In the genomic region with DNA sequence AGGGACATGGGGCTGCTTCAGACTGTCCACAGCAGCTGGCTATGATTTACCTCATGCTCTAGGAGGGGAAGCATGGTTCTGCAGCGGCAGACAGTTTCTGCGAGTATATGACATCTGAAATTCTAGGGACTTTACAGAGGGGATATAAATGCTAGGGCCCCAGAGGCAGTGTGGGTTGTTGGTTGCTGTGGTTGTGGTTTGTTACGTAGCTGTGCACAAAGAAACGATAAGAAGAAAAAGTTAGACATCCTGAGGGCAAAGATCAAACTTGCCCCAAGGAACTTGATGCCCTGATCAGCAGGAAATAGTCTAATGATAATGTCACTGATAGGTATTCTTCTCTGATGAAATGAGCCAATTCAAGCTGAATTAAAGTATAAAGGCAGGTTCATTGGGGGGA, we compare ENCODE assay signal across 26 mouse cellular contexts. TPM values are rescaled to one million over a fixed set of nuclear protein-coding genes. Genes with fewer than 3 reads are reported as not detected.
DNase-seq lines count a peak whose midpoint lies in the region; ATAC-seq and TF ChIP-seq lines count a peak whose summit lies in the region.
"Had no signal": no experiment of that assay in that cellular context is flagged by ENCODE, and none has a peak within 500 bp of the region (broad histone marks: within the 10 kb centered on the region; RNA-seq: fewer than 3 reads in every experiment).

No protein-coding gene starts in this region.

- peaks cover 56% of the 10 kb centered on the region for H3K36me3 ChIP-seq in embryonic facial prominence, embryonic 10.5 days (replicated peaks)
- H3K36me3 ChIP-seq: embryonic facial prominence, embryonic 13.5 days; limb, embryonic 15.5 days; liver, embryonic 15.5 days had no signal

- no peaks in the 10 kb centered on the region for H3K9me3 ChIP-seq in embryonic facial prominence, embryonic 10.5 days
- H3K9me3 ChIP-seq: embryonic facial prominence, embryonic 13.5 days; forebrain, embryonic 15.5 days; heart, embryonic 13.5 days; hindbrain, embryonic 13.5 days; limb, embryonic 15.5 days; liver, embryonic 15.5 days; midbrain, embryonic 12.5 days had no signal

- intact Hi-C loops in left cerebral cortex, adult 2 months (cut with DNase I), result no loop called here

- no peak overlapping the region for H3K4me3 ChIP-seq in embryonic facial prominence, embryonic 10.5 days
- H3K4me3 ChIP-seq in left cerebral cortex, adult 2 months, result no peak overlapping the region
- H3K4me3 ChIP-seq: embryonic facial prominence, embryonic 13.5 days; forebrain, embryonic 15.5 days; heart, embryonic 13.5 days; hindbrain, embryonic 13.5 days; layer of hippocampus, adult 2 months; limb, embryonic 15.5 days; liver, embryonic 15.5 days; midbrain, embryonic 12.5 days had no signal

- no peaks in the 10 kb centered on the region for H3K27me3 ChIP-seq in embryonic facial prominence, embryonic 10.5 days (replicated peaks; ENCODE audit: low read depth, poor library complexity, severe bottlenecking)
- H3K27me3 ChIP-seq: CH12.LX; embryonic facial prominence, embryonic 13.5 days; forebrain, embryonic 15.5 days; heart, embryonic 13.5 days; hindbrain, embryonic 13.5 days; limb, embryonic 15.5 days; liver, embryonic 15.5 days; midbrain, embryonic 12.5 days had no signal

- DNase-seq in thymus, postnatal 14 days, result peak; percentile 40
- no peak for DNase-seq in thymus, postnatal 4 days
- peak; percentile 71 for DNase-seq in naive thymus-derived CD4-positive, alpha-beta T cell, adult 2 months (ENCODE audit: low read depth)
- no peak for DNase-seq in embryonic facial prominence, embryonic 10.5 days (ENCODE audit: low spot score)
- no peak for DNase-seq in gastrocnemius, adult 18-20 months (ENCODE audit: low spot score)
- no peak for DNase-seq in left cerebral cortex, adult 2 months (ENCODE audit: extremely low spot score in 1 of 2, low spot score in 2 of 2)
- DNase-seq: adrenal gland, adult 2 months; cerebellum, adult 8-10 months; kidney, adult 18-20 months; layer of hippocampus, postnatal 36 days; spleen, adult 18-20 months had no signal

- H3K27ac ChIP-seq in embryonic facial prominence, embryonic 10.5 days (replicated peaks), result no peak overlapping the region
- no peak overlapping the region for H3K27ac ChIP-seq in left cerebral cortex, adult 2 months
- H3K27ac ChIP-seq: embryonic facial prominence, embryonic 13.5 days; forebrain, embryonic 15.5 days; heart, embryonic 13.5 days; hindbrain, embryonic 13.5 days; kidney, postnatal 0 days; layer of hippocampus, adult 2 months; limb, embryonic 15.5 days; liver, embryonic 15.5 days; macrophage; midbrain, embryonic 12.5 days had no signal

- peak; percentile 91 for ATAC-seq in activated CD4-positive, CD25-positive, alpha-beta regulatory T cell, adult 4 months
- ATAC-seq: forebrain, embryonic 15.5 days had no signal

- 83% methylated on average over 4 of the region's 4 CpGs for WGBS in embryonic facial prominence, embryonic 10.5 days

- no peak for TF ChIP-seq CTCF in left cerebral cortex, adult 2 months (IDR thresholded peaks at IDR 0.05)

- H3K4me1 ChIP-seq in embryonic facial prominence, embryonic 10.5 days, result 0 out of 2 replicates have a peak, but pooled peaks cover 3% of the 10 kb centered on the region
- H3K4me1 ChIP-seq: embryonic facial prominence, embryonic 13.5 days; heart, embryonic 13.5 days; limb, embryonic 15.5 days; liver, embryonic 15.5 days; midbrain, embryonic 12.5 days had no signal

RNA-seq across cellular contexts. Expression of gene Tspan13, which starts 22.7 kb away (rescaled TPM):
- polyA plus RNA-seq in activated CD4-positive, CD25-positive, alpha-beta regulatory T cell, adult 4 months (2017; shearing (Covaris generic)), result 100 to 1,000 TPM; 175 to 254 TPM
- polyA plus RNA-seq in embryonic facial prominence, embryonic 10.5 days (2016; fragmentation: Nextera tagmentation; extraction: Ambion mirVana), result 105 and 112 TPM in 2 replicates
- total RNA-seq in gastrocnemius, adult 18-20 months (2021), result 10 to 100 TPM; 18.9 to 23.8 TPM
- 100 to 1,000 TPM; 197 to 200 TPM for total RNA-seq in left cerebral cortex, adult 2 months (2021)

RNA-seq across cellular contexts. Expression of gene Agr2, which starts 26.9 kb away (rescaled TPM):
- not detected for polyA plus RNA-seq in activated CD4-positive, CD25-positive, alpha-beta regulatory T cell, adult 4 months (2017; shearing (Covaris generic))
- not detected in 2 replicates for polyA plus RNA-seq in embryonic facial prominence, embryonic 10.5 days (2016; fragmentation: Nextera tagmentation; extraction: Ambion mirVana)
- total RNA-seq in gastrocnemius, adult 18-20 months (2021), result not detected
- not detected for total RNA-seq in left cerebral cortex, adult 2 months (2021)
- total RNA-seq: adrenal gland, adult 2 months; CH12.LX; heart, postnatal 25 days; layer of hippocampus, adult 2 months; layer of hippocampus, postnatal 36 days; left cerebral cortex, postnatal 36 days had no signal
- polyA plus RNA-seq: adrenal gland, adult 2 months; forebrain, embryonic 15.5 days; hindbrain, embryonic 13.5 days; macrophage; midbrain, embryonic 12.5 days; neural tube, embryonic 14.5 days had no signal

Comparison
In these comparisons a context has a peak if more than half of its experiments do, and no peak if none do; other contexts are left out.
1. DNase-seq: peak in thymus, postnatal 14 days (single experiment) and naive thymus-derived CD4-positive, alpha-beta T cell, adult 2 months (single experiment); none in thymus, postnatal 4 days (single experiment), embryonic facial prominence, embryonic 10.5 days (single experiment), gastrocnemius, adult 18-20 months (single experiment) and left cerebral cortex, adult 2 months (0 of 2).
2. RNA of gene Tspan13, which starts 22.7 kb away (total RNA-seq): 197 to 200 TPM in left cerebral cortex, adult 2 months; 18.9 to 23.8 TPM in gastrocnemius, adult 18-20 months; every median in the first group is over 4 times any median in the second.